Mouse (Mus musculus): ENCODE data around the gene Ppil2. TPM values are rescaled to one million over a fixed set of nuclear protein-coding genes. Genes with fewer than 3 reads are reported as not detected.

The Ppil2 gene
- total RNA-seq, 2 experiments from 2014 or later = 84.9 to 102 TPM

Small RNA genes within 50 kb of the gene (microRNA-seq; reads per million reads assigned to microRNA genes)
- gene Mir130b = 52.5 to 63.9 reads per million in 2 experiments
- 2.5 to 3.9 reads per million in 2 experiments for gene Mir301b

Other genes with a start within 250 kb of the Ppil2 start
- gene Igll1, start 247.3 kb downstream of the Ppil2 start, total RNA-seq (2021) = not detected
- 10 to 100 TPM; 56.6 to 71.4 TPM for gene Top3b, start 240.5 kb downstream of the Ppil2 start, total RNA-seq (2021)
- gene Vpreb1, start 240.4 kb downstream of the Ppil2 start, total RNA-seq (2021) = 1 to 10 TPM in 1 of 2 experiments, not detected in 1; 1.5 TPM
- gene Ppm1f, start 214.8 kb downstream of the Ppil2 start, total RNA-seq (2021) = 10 to 100 TPM; 47.0 to 49.5 TPM
- gene Mapk1, start 127.9 kb downstream of the Ppil2 start, total RNA-seq (2021) = 100 to 1,000 TPM; 522 to 529 TPM
- gene Ypel1, start 41.6 kb downstream of the Ppil2 start, total RNA-seq (2021) = 10 to 100 TPM; 35.4 to 38.5 TPM
- gene 2610318N02Rik, start 13.9 kb upstream of the Ppil2 start, total RNA-seq (2021) = 1 to 10 TPM in 1 of 2 experiments, under 1 TPM in 1; 0.94 to 1.4 TPM
- 10 to 100 TPM; 36.6 to 52.7 TPM for gene Sdf2l1, start 21.1 kb upstream of the Ppil2 start, total RNA-seq (2021)
- 10 to 100 TPM; 27.2 to 29.3 TPM for gene Ydjc, start 33.4 kb upstream of the Ppil2 start, total RNA-seq (2021)
- 1 to 10 TPM; 1.5 to 1.7 TPM for gene Ccdc116, start 36.0 kb upstream of the Ppil2 start, total RNA-seq (2021)
- 100 to 1,000 TPM; 157 to 159 TPM for gene Ube2l3, start 91.4 kb upstream of the Ppil2 start, total RNA-seq (2021)
- gene Rimbp3, start 97.3 kb upstream of the Ppil2 start, total RNA-seq (2021) = 1 to 10 TPM; 3.0 to 3.5 TPM
- 1 to 10 TPM; 4.5 to 5.9 TPM for gene Hic2, start 122.3 kb upstream of the Ppil2 start, total RNA-seq (2021)
- 100 to 1,000 TPM in 1 of 2 experiments, 10 to 100 TPM in 1; 91.2 to 112 TPM for gene Tmem191c, start 164.8 kb upstream of the Ppil2 start, total RNA-seq (2021)
- gene Serpind1, start 220.1 kb upstream of the Ppil2 start, total RNA-seq (2021) = 1 to 10 TPM in 1 of 2 experiments, under 1 TPM in 1; 0.97 to 1.1 TPM

All from layer of hippocampus, postnatal 36 days (tissue).